Comparison of ENCODE assay signal across 10 mouse cellular contexts in the genomic region with DNA sequence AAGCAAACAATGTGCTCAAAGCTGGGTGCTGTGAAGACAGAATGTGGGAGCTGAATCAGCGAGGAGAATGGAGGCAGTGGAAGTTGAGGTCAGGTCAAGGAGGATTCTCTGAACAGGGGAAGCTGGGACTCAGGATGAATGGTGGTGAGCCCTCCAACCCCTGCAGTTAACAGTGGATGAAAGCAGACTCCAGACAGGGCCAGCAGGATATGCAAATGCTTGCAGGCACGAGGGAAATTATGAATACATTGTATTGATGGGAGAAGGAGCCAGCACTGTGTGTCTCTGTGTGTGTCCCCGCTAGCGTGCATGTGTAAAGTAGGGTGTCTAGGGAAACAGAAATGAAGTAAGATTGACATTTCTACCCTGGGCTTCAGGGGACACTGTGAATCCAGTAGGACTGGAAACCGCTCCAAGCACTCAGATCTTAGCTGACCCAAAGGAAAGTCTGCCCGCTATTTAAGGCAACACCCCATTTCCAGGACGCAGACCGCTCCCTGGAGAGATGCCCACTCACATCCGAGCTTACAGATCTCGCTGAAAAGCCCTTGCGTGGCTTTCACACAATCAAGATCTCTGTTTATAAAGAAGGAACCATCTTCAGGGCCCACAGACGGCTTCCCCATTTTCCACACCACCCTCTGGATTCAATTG.
DNase-seq lines count a peak whose midpoint lies in the region; ATAC-seq and TF ChIP-seq lines count a peak whose summit lies in the region.
"Had no signal": no experiment of that assay in that cellular context is flagged by ENCODE, and none has a peak within 500 bp of the region (broad histone marks: within the 10 kb centered on the region; RNA-seq: fewer than 3 reads in every experiment).

No protein-coding gene starts in this region.

- TF ChIP-seq CTCF in gastrocnemius, adult 2 months (IDR thresholded peaks at IDR 0.05): no peak

- DNase-seq in gastrocnemius, adult 2 months: no peak
- DNase-seq in gastrocnemius, postnatal 4 days (ENCODE audit: low spot score in 2 of 2): no peak
- DNase-seq in R1 (ENCODE audit: low read depth, low spot score): peak; percentile 79
- DNase-seq in spleen, postnatal 4 days (ENCODE audit: low spot score in 2 of 2): no peak
- no peak for DNase-seq in frontal cortex, postnatal 10 days (ENCODE audit: low spot score in 2 of 2)
- DNase-seq: gastrocnemius, postnatal 36 days had no signal

- no peak overlapping the region for H3K9ac ChIP-seq in heart, embryonic 13.5 days
- H3K9ac ChIP-seq in limb, embryonic 15.5 days: no peak overlapping the region
- H3K9ac ChIP-seq: liver, embryonic 14.5 days had no signal

- peak overlapping the region; percentile 23 for H3K4me3 ChIP-seq in gastrocnemius, adult 2 months
- no peak overlapping the region for H3K4me3 ChIP-seq in heart, embryonic 13.5 days
- H3K4me3 ChIP-seq in limb, embryonic 15.5 days: no peak overlapping the region

- H3K9me3 ChIP-seq in heart, embryonic 13.5 days: no peaks in the 10 kb centered on the region
- no peaks in the 10 kb centered on the region for H3K9me3 ChIP-seq in limb, embryonic 15.5 days

- H3K36me3 ChIP-seq in heart, embryonic 13.5 days: no peaks in the 10 kb centered on the region
- no peaks in the 10 kb centered on the region for H3K36me3 ChIP-seq in limb, embryonic 15.5 days

- intact Hi-C loops in gastrocnemius, adult 2 months (cut with DNase I): no loop called here

- ATAC-seq in heart, embryonic 13.5 days (ENCODE audit: extremely low read depth, insufficient number of reproducible peaks, low FRiP score, low TSS enrichment): no peak
- ATAC-seq in limb, embryonic 15.5 days (ENCODE audit: insufficient number of reproducible peaks, low FRiP score, low TSS enrichment, low read depth): no peak
- no peak for ATAC-seq in megakaryocyte progenitor cell, adult 5-6 weeks (replicated peaks; ENCODE audit: poor library complexity)

- no peak overlapping the region for H3K27ac ChIP-seq in gastrocnemius, adult 2 months
- peak overlapping the region; percentile 74 for H3K27ac ChIP-seq in heart, embryonic 13.5 days (replicated peaks)
- H3K27ac ChIP-seq in limb, embryonic 15.5 days: peak overlapping the region; percentile 54; the same call in 1 of the 2 replicates
- H3K27ac ChIP-seq: liver, embryonic 14.5 days had no signal

- H3K4me2 ChIP-seq in heart, embryonic 13.5 days: no peak overlapping the region
- H3K4me2 ChIP-seq in limb, embryonic 15.5 days: no peak overlapping the region

- 63% methylated on average over 12 of the region's 12 CpGs for WGBS in heart, embryonic 13.5 days
- 57% methylated on average over 12 of the region's 12 CpGs for WGBS in limb, embryonic 15.5 days

- H3K27me3 ChIP-seq in heart, embryonic 13.5 days (replicated peaks): no peaks in the 10 kb centered on the region
- no peaks in the 10 kb centered on the region for H3K27me3 ChIP-seq in limb, embryonic 15.5 days

- H3K4me1 ChIP-seq in heart, embryonic 13.5 days: peaks cover 34% of the 10 kb centered on the region
- H3K4me1 ChIP-seq in limb, embryonic 15.5 days: peaks cover 27% of the 10 kb centered on the region
